Mouse (Mus musculus) cerebellum, adult 11 months (tissue): ENCODE data around the gene Map2k5.

ENCODE experiments used
- DNase-seq: peaks from one replicate; pipeline ENCODE4 v3.0.0; 2022

The Map2k5 gene

GRCm38 (mm10) chr9:63377270-63378142, at the start of gene Map2k5:
Gene Map2k5 (minus strand): TSS chr9:63377902.
- peak; percentile 92 for DNase-seq

GRCm38 (mm10) chr9:63421096-63421736, 43.5 kb upstream of the Map2k5 start:
- DNase-seq = no peak

- peak; percentile 17 for DNase-seq
Measured at GRCm38 (mm10) chr9:63420396-63420795, 42.7 kb upstream of the Map2k5 start.

GRCm38 (mm10) chr9:63400176-63400575, 22.5 kb upstream of the Map2k5 start:
- DNase-seq = no peak

- DNase-seq = no peak
Measured at GRCm38 (mm10) chr9:63399463-63399815, 21.7 kb upstream of the Map2k5 start.

GRCm38 (mm10) chr9:63398611-63399462, 21.1 kb upstream of the Map2k5 start, which contains the start of gene 2300009A05Rik:
Gene 2300009A05Rik (minus strand): TSS chr9:63399246.
- DNase-seq = peak; percentile 97

- DNase-seq = no peak
Measured at GRCm38 (mm10) chr9:63395612-63396011, 17.9 kb upstream of the Map2k5 start.

GRCm38 (mm10) chr9:63391307-63391706, 13.6 kb upstream of the Map2k5 start:
- DNase-seq = no peak

- DNase-seq = no peak
Measured at GRCm38 (mm10) chr9:63382761-63383160, 5.1 kb upstream of the Map2k5 start.

- DNase-seq = no peak
Measured at GRCm38 (mm10) chr9:63380326-63380725, 2.6 kb upstream of the Map2k5 start.

- no peak for DNase-seq
Measured at GRCm38 (mm10) chr9:63378174-63378573, 472 bp upstream of the Map2k5 start.

GRCm38 (mm10) chr9:63373315-63373714, 4.4 kb downstream of the Map2k5 start:
- no peak for DNase-seq

GRCm38 (mm10) chr9:63372541-63372940, 5.2 kb downstream of the Map2k5 start:
- peak; percentile 50 for DNase-seq

- no peak for DNase-seq
Measured at GRCm38 (mm10) chr9:63360410-63360809, 17.3 kb downstream of the Map2k5 start.

- no peak for DNase-seq
Measured at GRCm38 (mm10) chr9:63359016-63359415, 18.7 kb downstream of the Map2k5 start.

- DNase-seq = no peak
Measured at GRCm38 (mm10) chr9:63356721-63357120, 21.0 kb downstream of the Map2k5 start.

- no peak for DNase-seq
Measured at GRCm38 (mm10) chr9:63356278-63356677, 21.4 kb downstream of the Map2k5 start.

GRCm38 (mm10) chr9:63354168-63354567, 23.5 kb downstream of the Map2k5 start:
- no peak for DNase-seq

- DNase-seq = no peak
Measured at GRCm38 (mm10) chr9:63350030-63350429, 27.7 kb downstream of the Map2k5 start.

- DNase-seq = no peak
Measured at GRCm38 (mm10) chr9:63349241-63349640, 28.5 kb downstream of the Map2k5 start.

GRCm38 (mm10) chr9:63348146-63348545, 29.6 kb downstream of the Map2k5 start:
- DNase-seq = peak; percentile 43

- peak; percentile 53 for DNase-seq
Measured at GRCm38 (mm10) chr9:63346029-63346428, 31.7 kb downstream of the Map2k5 start.

- no peak for DNase-seq
Measured at GRCm38 (mm10) chr9:63341761-63342160, 35.9 kb downstream of the Map2k5 start.
